Mouse (Mus musculus) hindbrain, embryonic 14.5 days (tissue): ENCODE results near the gene Tmem14a. TPM values are rescaled to one million over a fixed set of nuclear protein-coding genes. Genes with fewer than 3 reads are reported as not detected.
"Not testable (repeated sequence)": the region's sequence is repeated elsewhere in the genome, so short reads cannot be mapped to it uniquely, and the experiment has no call there.

Experiments
- ATAC-seq: fragments of 200-750 bp; cut with Nextera tagmentation; 2 replicates; pipeline ENCODE4 v1.8.0; 2017; ENCODE audit warnings: moderate number of reproducible peaks, mild to moderate bottlenecking, moderate TSS enrichment, moderate library complexity; ENCODE audit not compliant: low FRiP score
- DNase-seq: peaks from one replicate; pipeline ENCODE4 v3.0.0-alpha.2; 2015; ENCODE audit warnings: low spot score
- H3K27ac ChIP-seq: fragments of 300-500 bp; sonication (generic); 2 replicates; pipeline ENCODE4 v1.5.1; 2014; ENCODE audit warnings: mild to moderate bottlenecking, moderate library complexity
- H3K27me3 ChIP-seq: fragments of 300-500 bp; sonication (generic); 2 replicates; pipeline ENCODE4 v1.6.1; 2014; ENCODE audit warnings: mild to moderate bottlenecking, low read length, mixed read lengths; ENCODE audit not compliant: control insufficient read depth, insufficient read depth
- H3K36me3 ChIP-seq: fragments of 300-500 bp; sonication (generic); replicated peaks from 2 replicates; pipeline ENCODE4 v1.6.1; 2014; ENCODE audit not compliant: control insufficient read depth, insufficient read depth
- H3K4me1 ChIP-seq: fragments of 300-500 bp; sonication (generic); replicated peaks from 2 replicates; pipeline ENCODE4 v1.6.1; 2014; ENCODE audit warnings: antibody characterized with exemption, low read length, mixed read lengths; ENCODE audit not compliant: control insufficient read depth, insufficient read depth
- H3K4me2 ChIP-seq: fragments of 300-500 bp; sonication (generic); replicated peaks from 2 replicates; pipeline ENCODE4 v1.6.1; 2014; ENCODE audit warnings: mild to moderate bottlenecking, moderate library complexity
- H3K4me3 ChIP-seq: fragments of 300-500 bp; sonication (generic); replicated peaks from 2 replicates; pipeline ENCODE4 v1.5.1; 2014; ENCODE audit warnings: mild to moderate bottlenecking, low read length
- H3K9ac ChIP-seq: fragments of 300-500 bp; sonication (generic); 2 replicates; pipeline ENCODE4 v1.6.1; 2014
- H3K9me3 ChIP-seq: fragments of 300-500 bp; sonication (generic); 2 replicates; pipeline ENCODE4 v1.6.1; 2016; ENCODE audit warnings: low read length; ENCODE audit not compliant: control insufficient read depth
- WGBS: fragments of 180-500 bp; shearing (Covaris S2); extraction: QIAGEN DNeasy Blood & Tissue Kit; methylation state at CpG from one replicate; pipeline ENCODE4 v1.1.7; 2014; 5-methylcytosine and 5-hydroxymethylcytosine counted together
- polyA plus RNA-seq: library from polyadenylated mRNA; unstranded; fragments of >200 nt; fragmentation: Nextera tagmentation; extraction: Ambion mirVana; gene quantifications from 2 replicates; pipeline ENCODE4 v1.2.1, GENCODE M21; 2014

Tmem14a gene
- polyA plus RNA-seq, 1 experiment from 2014 or later = 19.5 TPM

DNA sequence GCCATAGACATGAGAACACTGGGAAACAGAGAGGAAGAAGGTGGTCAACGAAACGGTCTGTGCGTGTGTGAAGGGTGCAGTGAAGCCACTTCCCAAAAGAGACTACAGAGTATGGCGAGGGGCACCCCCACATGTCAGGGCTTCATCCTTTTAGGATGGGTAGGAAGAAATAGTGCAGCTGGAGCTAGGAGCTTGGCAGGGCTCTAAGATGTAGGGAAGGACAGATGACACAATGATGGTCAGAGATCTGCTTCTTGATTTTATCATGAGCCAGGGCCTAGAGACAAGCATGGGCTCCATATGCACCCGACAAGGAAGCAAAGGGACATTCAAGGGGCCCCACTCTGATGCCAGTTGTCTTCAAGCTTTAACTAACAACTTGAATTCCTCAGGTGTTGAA is 44.0 kb downstream of the Tmem14a start:
- Histone ChIP-seq H3K36me3 (no peaks in the 10 kb centered on the region), H3K4me1 (no peaks in the 10 kb centered on the region), H3K4me3 (no peak overlapping the region), H3K4me2 (no peak overlapping the region), H3K27ac (no peak overlapping the region), H3K9me3 (no peaks in the 10 kb centered on the region), H3K27me3 (no peaks in the 10 kb centered on the region), H3K9ac (no peak overlapping the region)
- ATAC-seq (no peak), DNase-seq (no peak)
- WGBS = 97% methylated on average over 5 of the region's 5 CpGs

DNA sequence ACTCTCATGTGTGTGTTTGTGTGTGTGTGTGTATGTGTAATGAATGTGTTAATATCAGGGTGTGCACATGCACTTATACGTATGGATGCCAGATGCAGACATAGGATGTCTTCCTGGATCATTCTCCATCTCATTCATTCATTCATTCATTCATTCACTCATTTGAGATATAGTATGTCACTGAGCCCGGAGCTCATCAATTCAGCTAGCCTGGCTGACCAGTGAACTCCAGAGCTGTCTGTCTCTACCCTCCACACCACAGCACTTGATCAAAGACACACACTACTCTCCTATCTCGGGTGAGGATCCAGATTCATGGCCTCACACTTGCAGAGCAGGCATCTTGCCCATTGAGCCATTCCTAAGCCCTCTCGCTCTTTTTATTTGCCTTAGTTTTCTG is 45.6 kb downstream of the Tmem14a start:
- Histone ChIP-seq H3K9ac (no peak overlapping the region), H3K4me3 (no peak overlapping the region), H3K36me3 (no peaks in the 10 kb centered on the region), H3K27me3 (no peaks in the 10 kb centered on the region), H3K27ac (no peak overlapping the region), H3K4me1 (no peaks in the 10 kb centered on the region), H3K4me2 (no peak overlapping the region), H3K9me3 (no peaks in the 10 kb centered on the region)
- WGBS = 93% methylated on average over 4 of the region's 4 CpGs
- DNase-seq (no peak), ATAC-seq (no peak)

DNA sequence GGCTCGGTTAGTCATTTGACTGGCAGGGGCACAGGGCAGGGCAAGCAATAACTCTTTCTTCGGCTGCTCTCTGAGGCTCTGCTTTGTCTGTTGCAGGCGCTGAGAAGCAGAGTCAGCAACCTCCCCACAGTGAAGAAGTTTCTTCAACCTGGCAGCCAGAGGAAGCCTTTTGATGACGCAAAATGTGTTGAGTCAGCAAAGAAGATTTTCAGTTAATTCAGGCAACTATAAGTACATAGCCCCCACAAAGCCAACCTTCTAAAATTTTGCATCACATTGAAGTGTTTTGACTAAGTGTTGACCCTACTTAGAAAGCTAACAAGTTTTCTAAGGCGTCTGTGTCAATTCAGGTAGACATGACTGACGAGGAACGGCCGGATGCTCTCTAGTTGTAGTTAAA is 46.4 kb downstream of the Tmem14a start:
- no peaks in the 10 kb centered on the region for H3K4me1 ChIP-seq
- 74% methylated on average over 8 of the region's 8 CpGs for WGBS

DNA sequence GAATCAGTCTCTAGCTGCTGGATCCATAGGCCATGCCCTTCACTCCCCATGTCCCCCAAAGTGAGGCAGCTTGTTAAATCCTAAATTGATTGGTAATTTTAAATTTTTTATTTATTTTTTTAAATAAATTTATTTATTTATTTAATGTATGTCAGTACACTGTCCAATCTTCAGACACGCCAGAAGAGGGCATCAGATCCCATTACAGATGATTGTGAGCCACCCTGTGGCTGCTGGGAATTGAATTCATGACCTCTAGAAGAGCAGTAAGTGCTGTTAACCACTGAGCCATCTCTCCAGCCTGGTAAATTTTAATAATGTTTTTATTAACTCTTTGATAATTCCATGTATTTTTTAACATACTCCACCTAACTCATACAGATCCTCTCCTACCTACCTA is 48.4 kb downstream of the Tmem14a start:
- H3K9me3 ChIP-seq = no peaks in the 10 kb centered on the region
- H3K4me1 ChIP-seq = no peaks in the 10 kb centered on the region
- H3K9ac ChIP-seq = no peak overlapping the region
- no peaks in the 10 kb centered on the region for H3K36me3 ChIP-seq
- H3K4me2 ChIP-seq = no peak overlapping the region
- DNase-seq = no peak
- ATAC-seq = no peak
- no peak overlapping the region for H3K4me3 ChIP-seq
- H3K27ac ChIP-seq = no peak overlapping the region
- H3K27me3 ChIP-seq = no peaks in the 10 kb centered on the region
- WGBS = 78% methylated on average over 1 of the region's 1 CpGs

More for the DNA sequence above, 46.4 kb downstream of the Tmem14a start:
- DNase-seq (no peak), ATAC-seq (no peak)
- no peak overlapping the region for H3K9ac ChIP-seq
- no peaks in the 10 kb centered on the region for H3K9me3 ChIP-seq
- H3K27me3 ChIP-seq = no peaks in the 10 kb centered on the region
- H3K4me3 ChIP-seq = no peak overlapping the region
- no peak overlapping the region for H3K27ac ChIP-seq
- H3K4me2 ChIP-seq = no peak overlapping the region
- H3K36me3 ChIP-seq = no peaks in the 10 kb centered on the region

DNA sequence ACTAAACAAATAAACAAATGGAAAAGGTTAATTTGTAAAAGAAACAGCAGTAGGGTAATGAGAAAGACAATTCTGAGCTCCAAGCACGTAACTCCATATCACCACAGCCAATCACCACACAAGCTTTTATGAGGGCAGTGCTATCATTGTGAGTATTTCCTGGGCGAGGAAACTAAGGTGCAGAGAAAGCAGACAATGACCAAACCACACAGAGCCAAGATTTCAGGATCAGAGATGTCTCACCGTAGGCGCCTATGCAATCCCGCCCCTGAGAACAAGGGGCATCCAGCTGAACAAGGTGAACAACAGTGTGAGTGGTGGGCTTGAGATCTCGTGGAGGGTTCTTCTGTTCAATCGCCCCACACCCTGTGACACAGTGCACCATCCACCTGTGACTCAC is 49.1 kb downstream of the Tmem14a start:
- H3K9ac ChIP-seq, H3K4me3 ChIP-seq, H3K36me3 ChIP-seq, H3K9me3 ChIP-seq, H3K4me2 ChIP-seq, DNase-seq, H3K27ac ChIP-seq, ATAC-seq, H3K27me3 ChIP-seq, H3K4me1 ChIP-seq: not testable (repeated sequence)
- WGBS = 93% methylated on average over 6 of the region's 7 CpGs

DNA sequence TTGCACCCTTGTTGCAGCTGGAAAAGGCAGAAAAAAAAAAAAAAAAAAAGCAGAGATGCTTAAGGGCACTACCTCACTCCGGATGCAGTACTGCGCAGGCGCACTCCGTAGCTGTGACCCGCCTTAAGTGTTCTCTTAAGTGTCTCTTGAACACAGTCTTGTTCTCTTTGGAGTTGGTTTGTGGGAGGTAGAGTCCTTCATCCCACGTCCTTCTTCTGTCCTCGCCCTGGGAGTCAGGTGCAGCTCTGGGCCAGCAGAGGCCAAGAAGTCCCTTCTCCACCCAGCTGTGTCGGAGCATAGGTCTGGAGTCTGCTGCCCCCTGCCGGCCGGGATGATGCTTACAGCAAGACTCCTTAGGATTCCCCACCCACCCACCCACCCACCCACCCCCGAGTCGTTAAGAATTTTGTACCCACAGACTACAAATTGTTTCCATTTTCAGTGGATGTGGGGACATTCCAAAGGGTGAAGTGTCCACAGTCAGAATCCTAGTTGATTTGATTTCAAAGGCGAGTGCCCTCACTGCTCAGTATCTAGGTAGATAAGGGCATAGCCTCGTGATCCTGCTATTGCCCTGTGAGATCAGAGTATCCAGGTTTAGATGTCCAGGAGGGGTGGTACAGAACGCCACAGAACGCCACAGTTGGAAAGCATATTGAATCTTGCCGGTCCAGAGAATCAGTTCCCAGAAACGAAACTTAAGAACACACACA is 53.1 kb downstream of the Tmem14a start:
- peak overlapping the region; percentile 15; the same call in 1 of the 2 replicates for H3K4me3 ChIP-seq
- 27% methylated on average over 18 of the region's 18 CpGs for WGBS

DNA sequence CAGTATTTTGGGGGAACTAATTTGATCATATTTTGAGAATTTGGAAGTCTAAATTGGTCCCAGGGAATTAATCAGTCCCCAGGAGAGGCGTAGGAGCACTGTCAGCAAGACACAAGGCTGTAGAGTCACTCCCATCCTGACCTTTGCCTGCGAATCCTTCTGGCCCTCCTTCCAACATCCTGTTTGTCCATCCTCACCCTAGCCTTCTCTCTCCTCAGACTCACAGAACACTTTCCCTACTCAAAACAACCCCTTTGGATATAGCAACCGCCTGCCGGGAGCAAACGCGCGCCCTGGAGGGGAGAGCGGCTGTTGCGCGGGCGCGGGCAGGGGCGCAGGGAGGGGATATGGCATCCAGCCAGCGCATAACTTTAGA is 53.7 kb downstream of the Tmem14a start:
- Histone ChIP-seq H3K27me3 (no peaks in the 10 kb centered on the region), H3K4me1 (no peaks in the 10 kb centered on the region), H3K27ac (no peak overlapping the region), H3K9me3 (no peaks in the 10 kb centered on the region), H3K4me3 (peak overlapping the region; percentile 14; the same call in 1 of the 2 replicates), H3K9ac (no peak overlapping the region), H3K36me3 (no peaks in the 10 kb centered on the region), H3K4me2 (peak overlapping the region; percentile 45)
- DNase-seq (no peak), ATAC-seq (no peak)
- 19% methylated on average over 14 of the region's 14 CpGs for WGBS

More for the DNA sequence above, 53.1 kb downstream of the Tmem14a start:
- Histone ChIP-seq H3K9me3 (no peaks in the 10 kb centered on the region), H3K9ac (no peak overlapping the region), H3K4me1 (no peaks in the 10 kb centered on the region), H3K27ac (no peak overlapping the region), H3K27me3 (no peaks in the 10 kb centered on the region), H3K4me2 (peak overlapping the region; percentile 45), H3K36me3 (no peaks in the 10 kb centered on the region)
- ATAC-seq = peak; percentile 77; the same call in 1 of the 2 replicates
- peak; percentile 59 for DNase-seq

DNA sequence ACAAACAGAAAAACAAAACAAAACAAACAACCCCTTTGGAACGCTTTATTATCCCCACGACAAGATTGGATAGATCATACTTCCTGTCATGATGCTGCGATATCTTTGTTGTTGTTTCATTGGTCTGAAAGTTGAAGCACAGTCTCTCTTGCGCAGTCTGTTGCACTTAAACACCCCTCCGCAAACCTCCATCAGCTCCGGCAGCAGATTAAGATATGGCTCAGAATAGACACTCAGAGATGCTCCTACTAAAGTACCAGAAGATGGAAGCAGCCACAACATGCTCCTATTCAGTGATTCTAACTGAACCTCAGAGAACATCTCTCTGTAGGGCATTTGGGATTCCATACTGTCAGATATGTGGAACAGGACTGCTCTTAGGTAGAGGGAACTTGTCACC is 54.7 kb downstream of the Tmem14a start:
- Histone ChIP-seq H3K9ac (no peak overlapping the region), H3K27ac (no peak overlapping the region), H3K4me2 (no peak overlapping the region), H3K27me3 (no peaks in the 10 kb centered on the region), H3K4me1 (no peaks in the 10 kb centered on the region), H3K36me3 (no peaks in the 10 kb centered on the region), H3K9me3 (no peaks in the 10 kb centered on the region), H3K4me3 (no peak overlapping the region)
- DNase-seq = no peak
- 94% methylated on average over 6 of the region's 6 CpGs for WGBS
- no peak for ATAC-seq

DNA sequence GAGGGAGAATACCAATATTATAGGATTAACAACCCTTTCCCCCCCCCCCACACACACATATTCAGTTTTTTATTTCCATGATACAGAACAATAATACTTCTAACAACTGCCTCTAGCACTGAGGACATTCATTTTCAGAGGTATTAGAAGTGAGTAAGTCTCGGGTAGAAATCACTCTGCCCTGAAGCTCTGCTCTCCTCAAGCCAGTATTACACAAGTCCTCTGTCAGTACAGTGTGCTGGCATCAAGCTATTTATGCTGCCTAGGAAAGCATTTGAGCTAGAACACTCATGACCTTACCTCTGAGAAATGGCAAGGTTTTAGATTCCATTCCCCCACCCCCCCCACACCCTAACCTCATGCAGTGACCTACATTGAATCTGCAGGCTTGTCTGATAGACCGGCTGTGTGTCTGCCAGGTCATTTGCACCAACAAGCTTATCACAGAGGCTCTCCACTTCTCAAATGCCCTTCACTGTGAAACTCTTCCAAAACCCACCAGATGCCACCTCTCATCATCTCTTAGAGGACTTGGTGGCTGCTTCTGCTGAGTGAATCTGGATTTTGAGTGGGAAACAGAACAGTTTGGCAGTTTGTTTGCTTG is 56.2 kb downstream of the Tmem14a start:
- Histone ChIP-seq H3K9me3 (no peaks in the 10 kb centered on the region), H3K27me3 (no peaks in the 10 kb centered on the region), H3K27ac (no peak overlapping the region), H3K36me3 (no peaks in the 10 kb centered on the region), H3K4me1 (no peaks in the 10 kb centered on the region), H3K9ac (no peak overlapping the region), H3K4me3 (no peak overlapping the region), H3K4me2 (no peak overlapping the region)
- DNase-seq (no peak), ATAC-seq (no peak)
- WGBS = 88% methylated on average over 2 of the region's 2 CpGs
